In the genomic region with DNA sequence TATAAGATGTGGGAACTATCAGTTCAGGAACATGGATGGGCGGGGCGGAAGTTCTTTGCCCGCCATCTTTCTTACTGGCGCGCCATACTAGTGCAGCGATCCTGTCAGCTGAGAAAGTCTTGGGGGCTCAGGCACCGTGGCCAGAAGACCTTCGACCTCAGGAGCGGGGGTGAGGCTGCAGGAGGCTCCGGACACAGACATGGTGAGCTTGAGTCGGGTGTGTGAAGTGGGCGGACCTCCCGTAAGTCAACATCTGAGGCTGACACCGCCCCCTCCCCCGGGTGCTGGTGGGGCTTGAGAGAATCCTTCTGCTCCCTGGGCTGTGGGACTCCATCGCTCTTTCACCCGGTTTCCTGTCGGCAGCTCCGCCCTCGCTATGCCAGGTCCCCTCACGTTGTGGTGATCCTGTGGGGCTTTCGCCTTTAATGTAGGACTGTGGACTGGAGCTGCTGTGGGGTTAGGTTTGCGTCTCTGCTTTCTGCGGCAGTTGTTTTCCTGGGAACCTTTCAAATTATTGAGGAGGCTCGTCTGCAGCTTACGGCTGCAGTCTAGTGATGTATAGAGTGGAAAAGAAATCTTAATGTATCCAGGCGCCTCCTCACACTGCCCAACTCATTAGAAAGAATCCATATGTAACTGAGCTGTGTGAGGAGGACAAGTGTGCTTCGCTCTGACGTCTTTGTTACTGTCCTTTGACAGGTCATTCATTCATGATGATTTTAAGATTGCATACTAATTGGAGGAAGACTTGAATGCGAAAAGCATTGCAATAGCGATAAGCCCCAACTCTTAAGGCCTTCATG, we compare ENCODE assay signal across 8 mouse cellular contexts. TPM values are rescaled to one million over a fixed set of nuclear protein-coding genes. Genes with fewer than 3 reads are reported as not detected.
A peak's percentile ranks its signal among the peaks of the same experiment; 100 is the strongest.
DNase-seq lines count a peak whose midpoint lies in the region; ATAC-seq and TF ChIP-seq lines count a peak whose summit lies in the region.

No protein-coding gene starts in this region.

- peak overlapping the region; percentile 76 for H3K4me2 ChIP-seq in forebrain, embryonic 13.5 days
- peak overlapping the region; percentile 86 for H3K4me2 ChIP-seq in heart, postnatal 0 days (ENCODE audit: low read depth, low read length)
- H3K4me2 ChIP-seq in liver, embryonic 14.5 days (ENCODE audit: low read depth), result peak overlapping the region; percentile 71
- peak overlapping the region; percentile 76 for H3K4me2 ChIP-seq in stomach, embryonic 16.5 days (ENCODE audit: low read depth, low read length)

- H3K4me1 ChIP-seq in forebrain, embryonic 13.5 days, result peaks cover 12% of the 10 kb centered on the region
- H3K4me1 ChIP-seq in heart, postnatal 0 days (ENCODE audit: control insufficient read depth, insufficient read depth), result peaks cover 15% of the 10 kb centered on the region
- peaks cover 5 to 7% of the 10 kb centered on the region in 2 experiments; a peak in 3 of 4 replicates for H3K4me1 ChIP-seq in liver, embryonic 14.5 days (replicated peaks; ENCODE audit: control insufficient read depth in 2 of 2, insufficient read depth in 2 of 2, low read length in 1 of 2)
- peaks cover 12% of the 10 kb centered on the region for H3K4me1 ChIP-seq in stomach, embryonic 16.5 days (ENCODE audit: control insufficient read depth, insufficient read depth, low read length)

- WGBS in forebrain, embryonic 13.5 days, result 2% methylated on average over 31 of the region's 31 CpGs
- 2% methylated on average over 31 of the region's 31 CpGs for WGBS in heart, postnatal 0 days
- WGBS in liver, embryonic 14.5 days (ENCODE audit: insufficient replicate concordance), result 4% methylated on average over 31 of the region's 31 CpGs
- 2% methylated on average over 30 of the region's 31 CpGs for WGBS in stomach, embryonic 16.5 days

- DNase-seq in ES-CJ7 (ENCODE audit: low read depth, low spot score), result peak; percentile 80
- DNase-seq in heart, postnatal 0 days (ENCODE audit: low spot score), result peak; percentile 70
- peak; percentile 90 to 94 for DNase-seq in kidney, postnatal 36 days
- DNase-seq in liver, embryonic 14.5 days (ENCODE audit: low read depth in 3 of 3, low spot score in 3 of 3), result peak; percentile 38 to 41 (median 40)
- DNase-seq in neural tube, embryonic 10.5 days (ENCODE audit: extremely low spot score, low spot score), result peak; percentile 78

- ATAC-seq in cerebellum, adult (ENCODE audit: insufficient number of reproducible peaks, low FRiP score, low TSS enrichment), result peak; percentile 60
- peak; percentile 76 for ATAC-seq in forebrain, embryonic 13.5 days
- peak; percentile 68 for ATAC-seq in heart, postnatal 0 days (ENCODE audit: insufficient read depth, low read depth)
- peak; percentile 64 for ATAC-seq in liver, embryonic 14.5 days (ENCODE audit: insufficient read depth)
- ATAC-seq in stomach, embryonic 16.5 days (ENCODE audit: insufficient read depth, low FRiP score), result peak; percentile 80

- no peaks in the 10 kb centered on the region for H3K9me3 ChIP-seq in forebrain, embryonic 13.5 days (replicated peaks)
- H3K9me3 ChIP-seq in heart, postnatal 0 days (replicated peaks; ENCODE audit: control insufficient read depth, low read length), result no peaks in the 10 kb centered on the region
- H3K9me3 ChIP-seq in liver, embryonic 14.5 days (ENCODE audit: control insufficient read depth, low read length), result no peaks in the 10 kb centered on the region
- no peaks in the 10 kb centered on the region for H3K9me3 ChIP-seq in stomach, embryonic 16.5 days (replicated peaks; ENCODE audit: control insufficient read depth, low read length)

- peak overlapping the region; percentile 69 for H3K4me3 ChIP-seq in forebrain, embryonic 13.5 days
- peak overlapping the region; percentile 75 for H3K4me3 ChIP-seq in heart, postnatal 0 days (ENCODE audit: low read depth, low read length)
- peak overlapping the region; percentile 69 to 90 for H3K4me3 ChIP-seq in liver, embryonic 14.5 days (ENCODE audit: insufficient read depth in 1 of 2, low read depth in 2 of 2, low read length in 2 of 2)
- peak overlapping the region; percentile 78 for H3K4me3 ChIP-seq in stomach, embryonic 16.5 days (replicated peaks; ENCODE audit: low read length)

- peak overlapping the region; percentile 83 for H3K9ac ChIP-seq in forebrain, embryonic 13.5 days
- peak overlapping the region; percentile 70 for H3K9ac ChIP-seq in heart, postnatal 0 days (replicated peaks; ENCODE audit: low read depth, low read length)
- peak overlapping the region; percentile 73 for H3K9ac ChIP-seq in liver, embryonic 14.5 days (replicated peaks)
- H3K9ac ChIP-seq in stomach, embryonic 16.5 days (ENCODE audit: low read length), result peak overlapping the region; percentile 85

- TF ChIP-seq EP300 in heart, postnatal 0 days (IDR thresholded peaks at IDR 0.05; ENCODE audit: low read depth), result no peak
- TF ChIP-seq EP300 in liver, embryonic 14.5 days (IDR thresholded peaks at IDR 0.05; ENCODE audit: low read depth), result no peak

- H3K27ac ChIP-seq in forebrain, embryonic 13.5 days, result peak overlapping the region; percentile 89
- peak overlapping the region; percentile 89 for H3K27ac ChIP-seq in heart, postnatal 0 days (ENCODE audit: low read depth)
- peak overlapping the region; percentile 26 for H3K27ac ChIP-seq in liver, embryonic 14.5 days
- H3K27ac ChIP-seq in stomach, embryonic 16.5 days (ENCODE audit: low read length), result peak overlapping the region; percentile 95

- H3K27me3 ChIP-seq in forebrain, embryonic 13.5 days, result no peaks in the 10 kb centered on the region
- H3K27me3 ChIP-seq in heart, postnatal 0 days (ENCODE audit: control insufficient read depth, insufficient read depth, low read length), result no peaks in the 10 kb centered on the region
- no peaks in the 10 kb centered on the region for H3K27me3 ChIP-seq in liver, embryonic 14.5 days (ENCODE audit: control insufficient read depth, insufficient read depth, low read length)
- H3K27me3 ChIP-seq in stomach, embryonic 16.5 days (ENCODE audit: control insufficient read depth, insufficient read depth, low read length), result no peaks in the 10 kb centered on the region

- no peaks in the 10 kb centered on the region for H3K36me3 ChIP-seq in forebrain, embryonic 13.5 days (ENCODE audit: poor library complexity, severe bottlenecking)
- H3K36me3 ChIP-seq in heart, postnatal 0 days (replicated peaks; ENCODE audit: control insufficient read depth, insufficient read depth, low read length), result no peaks in the 10 kb centered on the region
- no peaks in the 10 kb centered on the region for H3K36me3 ChIP-seq in liver, embryonic 14.5 days (replicated peaks; ENCODE audit: control insufficient read depth, insufficient read depth, low read depth)
- no peaks in the 10 kb centered on the region for H3K36me3 ChIP-seq in stomach, embryonic 16.5 days (ENCODE audit: control insufficient read depth, insufficient read depth, low read length)

- TF ChIP-seq CTCF in heart, postnatal 0 days (IDR thresholded peaks at IDR 0.05; ENCODE audit: low read depth), result no peak
- no peak for TF ChIP-seq CTCF in liver, embryonic 14.5 days (IDR thresholded peaks at IDR 0.05; ENCODE audit: low read depth)

RNA-seq across cellular contexts. Expression of gene Zfp563, which starts 3.5 kb away (rescaled TPM):
- polyA plus RNA-seq in forebrain, embryonic 13.5 days (2015; fragmentation: Nextera tagmentation; extraction: Ambion mirVana), result 18.1 and 18.2 TPM in 2 replicates
- total RNA-seq in heart, postnatal 0 days (2014; rRNA removed; ENCODE audit: low replicate concordance), result 2.3 and 4.0 TPM in 2 replicates
- polyA plus RNA-seq in heart, postnatal 0 days (2015; fragmentation: Nextera tagmentation; extraction: Ambion mirVana), result 4.3 and 4.8 TPM in 2 replicates
- polyA plus RNA-seq in liver, embryonic 14.5 days (2012; rRNA removed), result 0.56 and 0.61 TPM in 2 replicates
- 1.1 and 1.2 TPM in 2 replicates for polyA plus RNA-seq in liver, embryonic 14.5 days (2014; fragmentation: Nextera tagmentation; extraction: Ambion mirVana)
- polyA plus RNA-seq in stomach, embryonic 16.5 days (2015; fragmentation: Nextera tagmentation; extraction: Ambion mirVana), result 6.9 and 7.9 TPM in 2 replicates

RNA-seq across cellular contexts. Expression of gene 4921501E09Rik, which starts 24.7 kb away (rescaled TPM):
- not detected in 2 replicates for polyA plus RNA-seq in forebrain, embryonic 13.5 days (2015; fragmentation: Nextera tagmentation; extraction: Ambion mirVana)
- total RNA-seq in heart, postnatal 0 days (2014; rRNA removed; ENCODE audit: low replicate concordance), result not detected in 2 replicates
- not detected in 2 replicates for polyA plus RNA-seq in heart, postnatal 0 days (2015; fragmentation: Nextera tagmentation; extraction: Ambion mirVana)
- polyA plus RNA-seq in liver, embryonic 14.5 days (2012; rRNA removed), result not detected in 2 replicates
- not detected in 2 replicates for polyA plus RNA-seq in liver, embryonic 14.5 days (2014; fragmentation: Nextera tagmentation; extraction: Ambion mirVana)
- polyA plus RNA-seq in stomach, embryonic 16.5 days (2015; fragmentation: Nextera tagmentation; extraction: Ambion mirVana), result not detected in 2 replicates

RNA-seq across cellular contexts. Expression of gene Morc2b, which starts 46.9 kb away (rescaled TPM):
- 0.04 and 0.16 TPM in 2 replicates for polyA plus RNA-seq in forebrain, embryonic 13.5 days (2015; fragmentation: Nextera tagmentation; extraction: Ambion mirVana)
- 1.0 TPM in 1 of 2 replicates, not detected in the other for total RNA-seq in heart, postnatal 0 days (2014; rRNA removed; ENCODE audit: low replicate concordance)
- polyA plus RNA-seq in heart, postnatal 0 days (2015; fragmentation: Nextera tagmentation; extraction: Ambion mirVana), result 0.03 and 0.18 TPM in 2 replicates
- polyA plus RNA-seq in liver, embryonic 14.5 days (2012; rRNA removed), result not detected in 2 replicates
- polyA plus RNA-seq in liver, embryonic 14.5 days (2014; fragmentation: Nextera tagmentation; extraction: Ambion mirVana), result not detected in 2 replicates
- not detected in 2 replicates for polyA plus RNA-seq in stomach, embryonic 16.5 days (2015; fragmentation: Nextera tagmentation; extraction: Ambion mirVana)

RNA-seq across cellular contexts. Expression of gene Zfp763, which starts 59.4 kb away (rescaled TPM):
- 24.6 and 27.5 TPM in 2 replicates for polyA plus RNA-seq in forebrain, embryonic 13.5 days (2015; fragmentation: Nextera tagmentation; extraction: Ambion mirVana)
- total RNA-seq in heart, postnatal 0 days (2014; rRNA removed; ENCODE audit: low replicate concordance), result 1.9 and 3.3 TPM in 2 replicates
- polyA plus RNA-seq in heart, postnatal 0 days (2015; fragmentation: Nextera tagmentation; extraction: Ambion mirVana), result 3.3 and 3.7 TPM in 2 replicates
- polyA plus RNA-seq in liver, embryonic 14.5 days (2012; rRNA removed), result 0.61 and 1.1 TPM in 2 replicates
- 1.8 and 2.0 TPM in 2 replicates for polyA plus RNA-seq in liver, embryonic 14.5 days (2014; fragmentation: Nextera tagmentation; extraction: Ambion mirVana)
- 10.5 and 10.9 TPM in 2 replicates for polyA plus RNA-seq in stomach, embryonic 16.5 days (2015; fragmentation: Nextera tagmentation; extraction: Ambion mirVana)

Comparison
In these comparisons a context has a peak if more than half of its experiments do, and no peak if none do; other contexts are left out.
1. Peak in every context shown above with its lines: DNase-seq, ATAC-seq, H3K4me3 ChIP-seq and H3K27ac ChIP-seq.
2. DNase-seq: peak in every context shown above with its lines; median percentile 92 in kidney, postnatal 36 days; 80 in ES-CJ7; 78 in neural tube, embryonic 10.5 days; 70 in heart, postnatal 0 days; 40 in liver, embryonic 14.5 days.
3. H3K27ac ChIP-seq: peak in every context shown above with its lines; median percentile 95 in stomach, embryonic 16.5 days; 89 in forebrain, embryonic 13.5 days; 89 in heart, postnatal 0 days; 26 in liver, embryonic 14.5 days.